Mouse (Mus musculus) left cerebral cortex, adult 9 months (tissue): ENCODE data around the gene Atp8b4.

Experiments
- DNase-seq, 2 experiments: peaks; one replicate each; pipeline ENCODE4 v3.0.0; 2022; ENCODE audit warnings: low spot score in 2 of 2

Atp8b4 gene

GRCm38 (mm10) chr2:126287942-126288341, 212.5 kb downstream of the Atp8b4 start:
- peak; percentile 4 to 8 for DNase-seq

- DNase-seq: no peak
Observed at GRCm38 (mm10) chr2:126286420-126286819, 214.1 kb downstream of the Atp8b4 start.

- no peak for DNase-seq
Observed at GRCm38 (mm10) chr2:126284071-126284470, 216.4 kb downstream of the Atp8b4 start.

DNA sequence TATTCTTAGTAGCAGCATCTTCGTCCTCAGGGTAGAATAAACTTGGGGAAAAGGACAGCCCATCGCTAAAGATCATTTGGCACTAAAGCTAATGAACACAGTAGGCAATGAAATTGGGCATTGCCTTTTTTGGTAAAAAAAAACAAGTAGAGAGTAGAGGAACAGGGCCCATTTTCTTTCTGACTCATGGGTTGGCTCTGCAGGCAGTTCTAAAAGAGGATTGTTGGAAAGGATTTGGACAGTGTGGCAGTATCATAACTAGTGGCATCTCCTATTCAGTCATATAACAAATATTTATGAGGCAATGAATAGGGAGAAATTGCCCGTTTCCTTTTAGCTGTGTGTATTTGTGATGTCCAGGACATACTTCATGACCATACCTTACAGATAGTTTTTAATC, 217.4 kb downstream of the Atp8b4 start:
- peak in 1 of 2 experiments; percentile 6 for DNase-seq

GRCm38 (mm10) chr2:126275511-126275910, 225.0 kb downstream of the Atp8b4 start:
- no peak for DNase-seq

GRCm38 (mm10) chr2:126274826-126275405, 225.6 kb downstream of the Atp8b4 start:
- DNase-seq: no peak

- DNase-seq: no peak
Observed at GRCm38 (mm10) chr2:126274311-126274710, 226.2 kb downstream of the Atp8b4 start.
